Mouse (Mus musculus) layer of hippocampus, postnatal 14 days (tissue): Measurements from ENCODE around the gene C1qtnf12. TPM values are rescaled to one million over a fixed set of nuclear protein-coding genes. Genes with fewer than 3 reads are reported as not detected.

Source experiments
- DNase-seq, 2 experiments: peaks; one replicate each; pipeline ENCODE4 v3.0.0; 2021 to 2022; ENCODE audit warnings: low spot score in 2 of 2, mixed read lengths in 1 of 2
- total RNA-seq, 2 experiments: library from RNA; stranded (reverse); gene quantifications; 2 replicates each; pipeline ENCODE4 v1.2.3; 2021

The C1qtnf12 gene
- total RNA-seq, 2 experiments from 2014 or later, result 15.9 to 21.1 TPM

GRCm38 (mm10) chr4:155992906-155993547 lies 30.9 kb downstream of the C1qtnf12 start:
- peak; percentile 97 to 99 for DNase-seq

DNA sequence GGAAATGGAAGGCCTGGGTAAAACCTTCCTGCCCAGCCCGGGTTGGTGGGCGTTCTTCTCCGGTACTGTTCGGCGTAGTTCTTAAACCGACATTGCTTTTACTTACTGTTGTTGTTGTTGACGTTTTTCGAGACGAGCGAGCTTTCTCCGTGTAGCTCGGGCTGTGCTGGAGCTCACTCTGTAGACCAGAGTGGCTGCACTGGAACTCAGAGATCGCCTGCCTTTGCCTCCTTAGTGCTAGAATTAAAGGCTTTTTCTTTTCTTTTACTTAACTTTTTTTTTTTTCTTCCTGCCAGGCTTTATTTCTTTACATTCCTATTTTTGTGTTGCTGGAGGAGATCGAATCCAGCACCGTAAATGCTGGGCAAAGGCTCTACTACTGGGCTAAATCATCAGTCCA lies 31.5 kb downstream of the C1qtnf12 start:
- DNase-seq, result no peak

DNA sequence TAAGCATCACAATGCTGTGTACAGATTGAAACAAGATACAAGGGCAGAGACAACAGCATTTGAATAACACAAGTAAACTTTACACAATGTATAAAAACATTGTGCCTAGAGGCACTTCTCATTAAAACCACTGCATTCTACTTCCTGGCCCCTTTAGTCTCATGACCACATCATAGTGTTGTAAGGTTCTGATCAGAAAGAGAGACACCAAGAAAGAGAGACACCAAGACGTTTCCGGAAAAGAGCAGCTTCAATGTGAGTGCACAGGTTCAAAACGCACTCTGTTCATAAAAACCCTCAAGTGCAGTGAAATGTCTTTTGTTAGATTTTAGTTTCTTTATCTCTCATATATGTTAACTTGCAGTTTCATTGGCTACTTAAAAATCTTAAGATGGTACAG lies 42.0 kb downstream of the C1qtnf12 start:
- DNase-seq, result no peak

DNA sequence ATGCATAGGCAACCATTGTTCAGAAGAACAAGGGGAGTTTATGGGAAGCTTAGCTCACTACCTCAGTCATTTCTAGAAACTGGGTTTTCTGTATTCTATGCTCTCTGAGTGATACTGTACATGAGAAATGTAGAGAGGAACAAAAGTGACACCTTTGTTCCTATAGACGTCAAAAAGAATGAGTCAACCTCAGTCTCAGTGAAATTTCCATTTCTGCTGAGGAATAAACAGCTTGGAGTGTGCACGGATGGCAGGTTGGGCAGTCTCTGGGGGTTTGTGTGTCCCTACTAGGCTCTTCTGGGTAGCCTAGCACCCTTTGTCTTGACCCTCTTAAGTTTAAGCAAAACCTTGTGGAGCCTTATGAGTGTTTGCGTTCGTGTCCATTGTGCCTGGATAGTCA lies 46.3 kb downstream of the C1qtnf12 start:
- DNase-seq, result no peak

DNA sequence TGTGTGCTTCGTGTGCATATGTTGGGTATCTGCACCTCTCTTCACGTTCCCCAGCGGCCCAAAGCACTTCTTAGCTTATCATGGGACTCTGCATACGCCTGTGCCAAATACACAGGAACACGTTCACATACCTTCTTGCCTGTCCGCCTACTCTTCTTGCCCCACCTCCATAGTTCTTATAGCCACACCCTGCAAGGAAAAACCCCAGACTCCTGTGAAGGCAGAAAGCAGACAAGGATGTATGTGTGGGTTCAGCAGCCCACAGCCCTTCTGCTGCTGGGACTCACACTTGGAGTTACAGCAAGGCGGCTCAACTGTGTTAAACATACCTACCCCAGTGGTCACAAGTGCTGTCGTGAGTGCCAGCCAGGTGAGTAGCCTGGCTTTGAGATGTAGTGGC lies 51.5 kb downstream of the C1qtnf12 start, which contains the start of gene Tnfrsf4:
Tnfrsf4 (plus strand) TSS at position 207 of the 400 bp plus-strand sequence.
- DNase-seq, result no peak

- no peak for DNase-seq
These were observed 52.3 kb downstream of the C1qtnf12 start for GRCm38 (mm10) chr4:156014436-156014835.

Other genes starting within 250 kb of the C1qtnf12 start
- gene Tmem240, start 227.5 kb upstream of the C1qtnf12 start, total RNA-seq, result 10 to 100 TPM; 41.6 to 45.7 TPM
- 10 to 100 TPM; 52.5 to 59.7 TPM for gene Atad3a, start 201.2 kb upstream of the C1qtnf12 start, total RNA-seq
- 10 to 100 TPM; 13.5 to 16.8 TPM for gene Vwa1, start 187.6 kb upstream of the C1qtnf12 start, total RNA-seq
- gene Tmem88b, start 176.4 kb upstream of the C1qtnf12 start, total RNA-seq, result 10 to 100 TPM; 18.0 to 18.1 TPM
- under 1 TPM in 1 of 2 experiments, not detected in 1; 0.48 TPM for gene Ankrd65, start 171.9 kb upstream of the C1qtnf12 start, total RNA-seq
- 100 to 1,000 TPM; 105 to 109 TPM for gene Mrpl20, start 159.4 kb upstream of the C1qtnf12 start, total RNA-seq
- 10 to 100 TPM; 77.7 to 89.3 TPM for gene Ccnl2, start 149.8 kb upstream of the C1qtnf12 start, total RNA-seq
- gene Aurkaip1, start 131.0 kb upstream of the C1qtnf12 start, total RNA-seq, result 10 to 100 TPM; 83.3 to 83.7 TPM
- gene Mxra8, start 122.6 kb upstream of the C1qtnf12 start, total RNA-seq, result 10 to 100 TPM; 10.0 to 12.7 TPM
- 10 to 100 TPM; 72.9 to 75.8 TPM for gene Dvl1, start 114.9 kb upstream of the C1qtnf12 start, total RNA-seq
- under 1 TPM; 0.25 to 0.29 TPM for gene Tas1r3, start 99.0 kb upstream of the C1qtnf12 start, total RNA-seq
- 10 to 100 TPM; 29.5 to 31.2 TPM for gene Cptp, start 92.9 kb upstream of the C1qtnf12 start, total RNA-seq
- gene Ints11, start 92.8 kb upstream of the C1qtnf12 start, total RNA-seq, result 10 to 100 TPM; 29.4 to 33.0 TPM
- gene Pusl1, start 70.5 kb upstream of the C1qtnf12 start, total RNA-seq, result 10 to 100 TPM; 61.3 to 65.4 TPM
- 100 to 1,000 TPM; 143 to 160 TPM for gene Acap3, start 70.5 kb upstream of the C1qtnf12 start, total RNA-seq
- 10 to 100 TPM; 75.2 to 78.9 TPM for gene Ube2j2, start 18.5 kb upstream of the C1qtnf12 start, total RNA-seq
- gene B3galt6, start 30.3 kb downstream of the C1qtnf12 start, total RNA-seq, result 1 to 10 TPM; 9.0 to 9.7 TPM
- gene Sdf4, start 30.6 kb downstream of the C1qtnf12 start, total RNA-seq, result 100 to 1,000 TPM; 154 to 157 TPM
- gene Tnfrsf4, start 51.5 kb downstream of the C1qtnf12 start, total RNA-seq, result 1 to 10 TPM; 1.0 to 1.1 TPM
- not detected for gene Tnfrsf18, start 63.8 kb downstream of the C1qtnf12 start, total RNA-seq
- under 1 TPM in 1 of 2 experiments, not detected in 1; 0.14 TPM for gene Ttll10, start 97.1 kb downstream of the C1qtnf12 start, total RNA-seq
- gene 9430015G10Rik, start 147.7 kb downstream of the C1qtnf12 start, total RNA-seq, result 10 to 100 TPM; 23.8 to 26.6 TPM
- under 1 TPM; 0.55 to 0.65 TPM for gene Rnf223, start 168.2 kb downstream of the C1qtnf12 start, total RNA-seq
- 100 to 1,000 TPM; 209 to 213 TPM for gene Agrn, start 235.2 kb downstream of the C1qtnf12 start, total RNA-seq
- gene Isg15, start 238.5 kb downstream of the C1qtnf12 start, total RNA-seq, result under 1 TPM; 0.55 to 0.76 TPM
- gene AW011738, start 241.0 kb downstream of the C1qtnf12 start, total RNA-seq, result 1 to 10 TPM; 6.5 to 6.7 TPM